Mouse (Mus musculus) adrenal gland, postnatal 14 days (tissue): ENCODE measurements around the gene Cish. TPM values are rescaled to one million over a fixed set of nuclear protein-coding genes. Genes with fewer than 3 reads are reported as not detected.
A peak's percentile ranks its signal among the peaks of the same experiment; 100 is the strongest.

Source experiments
- DNase-seq: peaks from one replicate; pipeline ENCODE4 v3.0.0; 2021; ENCODE audit warnings: mixed read lengths
- long read RNA-seq, 2 experiments: library from polyadenylated mRNA; stranded (forward); transcript quantifications; one replicate each; pipeline ENCODE4 v2.0.0; 2021
- total RNA-seq: library from RNA; stranded (reverse); gene quantifications from 2 replicates; pipeline ENCODE4 v1.2.3, GENCODE M21; 2021

The Cish gene
- 20.5 and 63.5 TPM in 2 replicates for total RNA-seq
- long read RNA-seq, experiment 1, transcript Cish-201 (3 exons, 2,850 nt) = major isoform, 7 of 13 reads
- long read RNA-seq, experiment 1, partial matches to known transcripts = 1 of 13 reads
- long read RNA-seq, experiment 1, other reads (novel, unspliced or antisense) = 5 of 13 reads
- long read RNA-seq, experiment 2, transcript Cish-201 (3 exons, 2,850 nt) = major isoform, 12 of 24 reads
- long read RNA-seq, experiment 2, partial matches to known transcripts = 0 of 24 reads
- long read RNA-seq, experiment 2, other reads (novel, unspliced or antisense) = 11 of 24 reads

DNA sequence AAGGTAGTCTGAATTCAATTTTAAA lies at the start of gene Cish:
Cish (plus strand) TSS at position 11 of the 25 bp plus-strand sequence.
- no peak for DNase-seq

GRCm38 (mm10) chr9:107246170-107246569 lies 49.7 kb upstream of the Cish start:
- peak; percentile 29 for DNase-seq

GRCm38 (mm10) chr9:107249154-107249553 lies 46.7 kb upstream of the Cish start:
- no peak for DNase-seq

DNA sequence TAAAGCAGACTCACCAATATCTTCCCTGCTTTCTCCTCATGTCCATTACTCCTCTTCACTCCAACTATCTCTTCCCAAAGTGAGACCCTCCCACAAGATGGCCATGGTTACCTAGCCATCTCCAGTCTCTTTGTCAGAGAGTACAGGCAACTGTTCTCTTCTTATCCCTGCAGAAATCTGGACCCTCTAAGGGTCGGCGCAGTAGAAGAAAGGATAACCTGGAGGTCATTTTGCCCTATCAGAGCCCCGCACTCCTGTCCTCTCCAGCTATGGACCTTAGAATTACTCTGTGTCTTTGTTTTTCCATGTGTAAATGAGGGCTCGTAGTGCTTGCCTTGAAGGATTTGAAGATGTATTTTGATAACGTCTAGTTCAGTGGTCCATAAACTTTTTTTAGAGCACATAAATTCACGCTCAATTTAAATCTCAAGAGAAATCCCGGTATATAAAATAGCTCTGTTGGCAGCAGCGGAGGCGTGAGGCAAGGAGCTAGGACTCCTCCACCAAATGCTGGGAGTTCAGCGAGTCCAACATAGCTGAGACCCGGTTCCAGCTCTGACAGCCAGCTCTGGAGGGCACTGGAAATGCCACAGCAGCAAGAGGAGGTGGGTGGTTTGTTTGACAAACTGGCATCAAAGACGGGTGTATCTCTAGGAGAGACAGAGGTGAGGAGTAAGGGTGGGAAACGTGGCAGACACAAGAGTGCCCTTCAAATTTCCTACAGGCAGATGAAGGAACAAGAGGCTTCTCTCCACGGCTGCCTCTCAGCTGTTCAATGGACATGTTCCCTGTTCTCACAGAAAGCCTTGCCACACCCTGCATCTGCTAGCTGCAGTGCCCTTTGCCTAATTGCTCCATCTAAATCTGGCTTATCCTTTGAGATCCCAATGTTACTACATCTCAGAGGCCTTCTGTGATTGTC lies 45.1 kb upstream of the Cish start:
- no peak for DNase-seq

DNA sequence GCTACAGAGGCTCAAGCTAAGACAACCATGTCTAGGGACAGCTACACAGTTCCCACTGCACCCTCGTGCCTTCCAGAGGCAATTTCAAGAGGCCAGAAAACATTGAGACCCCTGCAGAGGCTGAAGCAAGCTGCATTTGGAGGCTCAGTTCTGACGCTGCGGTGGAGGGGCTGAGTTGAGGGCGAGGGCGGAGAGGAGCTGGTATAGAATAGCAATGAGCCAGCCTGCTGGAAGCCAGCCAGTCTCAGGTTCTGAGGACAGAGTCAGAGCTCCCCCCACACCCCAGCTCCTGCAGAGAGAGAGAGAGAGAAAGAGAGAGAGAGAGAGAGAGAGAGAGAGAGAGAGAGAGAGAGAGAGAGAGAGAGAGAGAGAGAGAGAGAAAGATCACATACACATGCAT lies 43.7 kb upstream of the Cish start:
- DNase-seq = no peak

GRCm38 (mm10) chr9:107254476-107254875 lies 41.4 kb upstream of the Cish start:
- peak; percentile 60 for DNase-seq

GRCm38 (mm10) chr9:107254925-107255324 lies 40.9 kb upstream of the Cish start:
- DNase-seq = no peak

DNA sequence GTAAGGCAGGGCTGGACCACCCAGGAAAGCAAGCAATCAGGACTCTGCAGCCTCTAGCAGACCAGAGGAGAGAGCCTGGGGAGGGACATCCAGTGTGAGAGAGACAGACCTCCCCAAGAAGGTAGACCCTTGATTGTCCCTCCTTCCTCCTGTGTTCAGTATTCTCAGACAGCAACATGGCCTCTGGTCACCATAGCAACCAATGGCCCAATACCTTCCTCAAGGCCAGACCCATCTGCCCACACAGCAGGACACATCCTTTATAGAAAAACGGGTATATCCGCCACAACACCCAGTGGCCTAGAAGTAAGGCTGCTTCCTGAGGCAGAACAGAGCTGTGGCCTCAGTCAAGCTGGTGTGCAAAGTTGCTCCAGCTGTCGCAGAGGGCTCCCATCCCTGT lies 40.2 kb upstream of the Cish start:
- peak; percentile 21 for DNase-seq

- no peak for DNase-seq
Measured at GRCm38 (mm10) chr9:107259571-107259970, 36.3 kb upstream of the Cish start.

DNA sequence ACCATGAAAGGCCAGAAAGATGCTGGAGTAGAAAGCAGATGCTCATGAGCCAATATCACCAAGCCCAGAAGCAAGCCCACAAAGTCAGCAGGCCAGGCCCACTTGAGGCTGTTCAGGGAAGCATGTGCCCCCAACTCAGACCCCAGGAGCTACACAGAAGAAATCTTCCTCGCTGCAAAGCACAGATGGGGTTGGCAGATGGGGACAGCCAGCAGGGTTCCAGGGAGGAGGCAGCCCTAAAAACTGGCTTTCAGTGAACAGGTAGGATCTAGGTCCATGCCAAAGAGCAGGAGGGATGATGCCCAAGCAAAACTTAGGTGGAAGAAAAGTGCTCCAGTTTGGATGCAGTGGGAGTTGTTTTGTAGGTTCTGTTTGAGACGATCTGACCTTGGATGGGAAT lies 35.4 kb upstream of the Cish start:
- DNase-seq = no peak

GRCm38 (mm10) chr9:107260836-107261235 lies 35.0 kb upstream of the Cish start:
- DNase-seq = no peak

GRCm38 (mm10) chr9:107261792-107262191 lies 34.0 kb upstream of the Cish start:
- DNase-seq = no peak

DNA sequence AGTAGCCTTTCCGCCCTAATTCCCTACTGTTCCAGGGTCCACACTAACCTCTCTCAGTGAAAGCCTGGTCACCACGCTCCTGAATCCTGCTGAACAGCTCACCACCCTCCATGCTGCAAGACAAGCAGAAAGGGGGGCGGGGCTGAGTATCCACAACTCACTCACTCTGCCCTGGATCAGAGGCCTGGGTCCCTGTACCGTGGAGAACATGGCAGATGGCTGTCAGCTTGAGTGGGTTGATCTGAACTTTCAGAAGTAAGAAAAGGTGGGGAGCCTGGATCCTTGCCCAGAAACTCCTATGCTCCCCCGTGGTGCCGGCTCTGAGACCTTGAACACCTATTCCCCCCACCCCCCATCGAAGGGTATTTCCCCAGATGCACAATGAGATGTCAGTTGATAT lies 33.5 kb upstream of the Cish start:
- no peak for DNase-seq

- DNase-seq = peak; percentile 78
Measured at GRCm38 (mm10) chr9:107263912-107264311, 31.9 kb upstream of the Cish start.

DNA sequence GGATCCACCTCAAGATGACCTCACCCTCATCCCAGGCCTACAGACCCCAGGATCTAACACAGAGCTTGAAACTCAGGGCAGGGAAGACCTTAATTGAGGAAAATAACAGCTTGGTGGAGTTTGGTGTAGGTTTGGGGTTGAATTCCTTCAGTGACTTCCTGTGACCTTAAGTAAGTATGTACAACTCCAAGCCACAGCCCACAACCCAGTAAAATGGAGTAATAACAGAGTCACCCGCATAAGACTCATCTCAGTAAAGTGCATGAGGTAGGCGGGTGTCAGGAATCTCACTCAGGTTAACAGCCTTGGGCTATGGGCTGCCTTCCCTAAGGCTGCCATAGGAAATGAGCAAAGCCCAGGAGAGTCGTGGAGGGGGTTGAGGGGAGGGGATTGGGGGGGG lies 31.1 kb upstream of the Cish start:
- DNase-seq = no peak

DNA sequence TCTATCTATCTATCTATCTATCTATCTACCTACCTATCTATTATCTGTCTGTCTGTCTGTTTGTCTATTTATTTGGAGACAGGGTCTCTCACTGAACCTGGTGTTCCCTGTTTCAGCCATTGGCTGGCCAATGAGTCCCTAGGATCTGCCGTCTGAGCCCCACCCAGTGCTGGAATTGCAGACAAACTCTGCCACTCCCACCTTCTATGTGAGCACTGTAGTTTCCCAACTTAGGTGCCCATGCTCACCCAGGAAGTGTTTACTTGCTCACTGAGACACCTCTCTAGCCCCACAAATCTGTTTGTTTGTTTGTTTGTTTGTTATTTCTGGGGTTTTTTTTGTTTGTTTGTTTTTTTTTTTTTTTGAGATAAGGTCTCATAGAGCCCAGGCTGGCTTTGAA lies 28.8 kb upstream of the Cish start:
- DNase-seq = no peak

DNA sequence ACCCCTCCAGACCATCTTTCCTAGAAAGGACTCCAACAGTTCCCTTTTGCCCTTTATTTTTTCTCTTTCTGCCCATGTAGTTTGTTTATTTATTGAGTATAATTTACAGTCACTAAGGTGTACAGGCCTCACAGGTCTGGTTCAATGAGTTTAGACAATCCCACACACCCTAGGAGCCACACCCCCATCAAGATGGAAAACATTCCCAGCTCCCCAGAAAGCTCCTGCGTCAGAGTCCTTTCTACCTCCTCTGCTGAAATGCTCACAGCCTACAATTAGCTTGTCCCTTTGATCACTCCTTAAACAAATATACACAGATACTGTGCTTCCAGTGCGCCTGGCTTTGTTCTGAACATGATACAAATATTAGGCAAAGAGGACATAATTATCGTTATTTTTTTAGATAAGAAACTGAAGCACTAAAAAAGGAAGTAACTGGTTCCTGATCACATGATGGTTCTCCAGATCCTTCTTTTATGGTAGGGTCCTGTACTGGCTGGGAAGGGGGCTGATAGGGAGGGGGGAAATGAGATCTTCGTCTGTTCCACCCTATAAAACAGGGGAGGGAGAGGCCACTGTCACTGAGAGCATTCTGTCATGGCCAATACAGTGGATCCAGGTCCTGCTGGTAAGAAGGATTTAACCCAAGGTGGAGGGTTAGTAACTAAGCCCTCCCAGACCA lies 28.0 kb upstream of the Cish start:
- DNase-seq = no peak

GRCm38 (mm10) chr9:107269772-107270171 lies 26.1 kb upstream of the Cish start:
- DNase-seq = no peak

DNA sequence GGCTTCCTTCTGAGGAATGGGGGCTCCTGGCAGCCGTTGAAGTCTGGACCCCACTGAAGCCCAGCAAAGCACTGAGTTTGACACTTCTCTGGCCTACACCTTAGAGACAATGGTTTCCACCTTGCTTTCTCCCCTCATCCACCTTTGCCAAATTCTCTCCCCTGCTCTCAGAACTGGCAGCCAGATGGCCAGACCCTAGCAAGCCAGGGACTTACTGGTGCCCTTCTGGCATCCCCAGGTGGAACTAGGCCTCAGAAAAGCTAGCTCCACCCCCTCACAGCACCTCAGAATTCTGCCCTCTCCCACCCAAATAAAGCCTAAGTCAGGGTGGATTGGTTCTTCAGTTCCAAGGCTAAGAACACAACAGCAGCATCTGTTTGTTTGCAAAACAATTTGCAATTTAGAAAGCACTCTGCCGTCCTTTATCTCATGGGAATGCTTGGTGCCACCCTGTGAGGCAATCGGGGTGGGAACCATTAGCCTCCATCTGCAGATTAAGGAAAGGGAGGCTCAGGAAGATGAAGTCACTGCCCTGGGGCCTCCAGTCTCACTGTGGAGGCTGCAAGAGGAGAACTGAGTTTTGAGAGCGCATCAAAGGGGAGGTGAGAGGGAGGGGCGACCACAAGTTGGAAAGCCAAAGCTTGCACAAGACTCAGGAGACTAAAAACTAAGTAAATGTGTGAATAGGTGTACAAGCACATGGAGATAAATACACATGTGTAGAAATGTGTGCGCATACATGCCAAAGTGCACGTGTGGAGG lies 24.5 kb upstream of the Cish start:
- no peak for DNase-seq

DNA sequence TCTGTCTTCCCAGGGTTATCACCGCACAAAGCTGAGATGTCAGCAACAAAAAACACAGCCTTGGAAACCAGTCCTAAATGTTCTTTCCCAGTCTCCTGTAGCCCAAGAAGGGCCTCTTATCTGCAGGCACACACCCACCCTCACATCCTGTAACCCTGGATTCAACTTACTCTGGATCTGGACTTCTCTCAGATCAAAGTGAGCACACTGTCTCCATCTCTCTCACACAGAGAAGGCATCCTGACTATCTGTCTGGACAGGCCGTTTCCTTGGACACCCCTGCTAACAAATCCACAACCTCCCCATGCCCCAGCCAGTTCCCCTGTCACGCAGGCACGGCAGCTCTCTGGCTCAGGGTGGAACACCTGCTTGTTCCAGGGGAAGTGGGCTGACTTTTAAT lies 23.5 kb upstream of the Cish start:
- no peak for DNase-seq

DNA sequence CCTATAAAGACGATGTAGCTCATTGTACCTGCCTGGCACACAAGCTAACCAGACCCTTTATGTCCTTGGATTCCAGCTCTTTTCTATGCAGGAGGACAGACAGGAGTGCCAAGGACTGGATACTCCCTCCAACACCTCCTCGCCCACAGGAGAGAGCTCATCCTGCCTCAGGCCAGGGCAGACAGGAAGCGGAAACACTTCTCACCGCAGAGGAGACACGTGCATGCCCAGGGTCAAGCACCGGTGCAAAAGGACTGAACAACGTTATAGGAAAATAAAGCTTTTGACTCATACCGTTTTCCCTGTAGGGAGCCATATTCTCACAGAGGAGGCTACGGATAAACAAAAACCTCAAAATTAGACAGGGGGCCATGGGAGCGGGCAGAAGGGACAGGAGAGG lies 22.6 kb upstream of the Cish start:
- no peak for DNase-seq

GRCm38 (mm10) chr9:107274751-107275150 lies 21.1 kb upstream of the Cish start:
- no peak for DNase-seq

DNA sequence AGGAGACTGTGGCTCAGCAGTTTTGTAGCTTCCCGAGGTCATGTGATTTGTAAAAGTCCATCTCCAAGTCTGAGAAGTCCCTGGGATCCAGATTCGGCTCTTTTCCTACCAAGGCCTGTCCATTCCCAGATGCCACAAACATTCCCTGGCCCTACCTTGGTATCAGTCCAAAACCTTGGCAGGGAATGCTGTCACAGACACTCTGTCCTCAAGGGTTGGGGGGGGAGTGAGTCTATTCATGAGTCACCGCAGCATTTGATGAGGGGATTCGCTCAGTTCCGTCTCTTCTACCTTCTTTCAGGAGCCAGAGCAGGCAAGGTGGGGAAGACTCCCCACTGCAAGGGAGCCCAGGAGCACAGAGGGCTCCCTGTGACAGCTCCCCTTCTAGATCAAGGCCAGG lies 20.1 kb upstream of the Cish start:
- peak; percentile 80 for DNase-seq
